Mouse (Mus musculus) intestine, embryonic 15.5 days (tissue): ENCODE data around the gene Apoa4. TPM values are rescaled to one million over a fixed set of nuclear protein-coding genes. Genes with fewer than 3 reads are reported as not detected.

Source experiments
- ATAC-seq: fragments of 200-750 bp; cut with Nextera tagmentation; 2 replicates; pipeline ENCODE4 v1.8.0; 2017; ENCODE audit warnings: moderate TSS enrichment, moderate library complexity
- H3K27ac ChIP-seq: fragments of 300-500 bp; sonication (generic); 2 replicates; pipeline ENCODE4 v1.5.1; 2015; ENCODE audit warnings: mild to moderate bottlenecking, inconsistent platforms
- H3K27me3 ChIP-seq: fragments of 300-500 bp; sonication (generic); replicated peaks from 2 replicates; pipeline ENCODE4 v1.6.1; 2015; ENCODE audit warnings: inconsistent platforms
- H3K36me3 ChIP-seq: fragments of 300-500 bp; sonication (generic); 2 replicates; pipeline ENCODE4 v1.6.1; 2015; ENCODE audit warnings: inconsistent platforms
- H3K4me1 ChIP-seq: fragments of 300-500 bp; sonication (generic); replicated peaks from 2 replicates; pipeline ENCODE4 v1.6.1; 2015; ENCODE audit warnings: inconsistent platforms
- H3K4me2 ChIP-seq: fragments of 300-500 bp; sonication (generic); replicated peaks from 2 replicates; pipeline ENCODE4 v1.6.1; 2015; ENCODE audit warnings: mild to moderate bottlenecking, inconsistent platforms
- H3K4me3 ChIP-seq: fragments of 300-500 bp; sonication (generic); replicated peaks from 2 replicates; pipeline ENCODE4 v1.5.1; 2015; ENCODE audit warnings: inconsistent platforms
- H3K9ac ChIP-seq: fragments of 300-500 bp; sonication (generic); 2 replicates; pipeline ENCODE4 v1.6.1; 2015; ENCODE audit warnings: inconsistent platforms
- H3K9me3 ChIP-seq: fragments of 300-500 bp; sonication (generic); 2 replicates; pipeline ENCODE4 v1.6.1; 2016; ENCODE audit warnings: inconsistent platforms
- WGBS: fragments of 180-500 bp; shearing (Covaris S2); methylation state at CpG from one replicate; pipeline ENCODE4 v1.1.7; 2015; 5-methylcytosine and 5-hydroxymethylcytosine counted together
- polyA plus RNA-seq: library from polyadenylated mRNA; unstranded; fragments of >200 nt; fragmentation: Nextera tagmentation; extraction: Ambion mirVana; gene quantifications from 2 replicates; pipeline ENCODE4 v1.2.1, GENCODE M21; 2015

Gene Apoa4
- polyA plus RNA-seq, 1 experiment from 2014 or later, result 576 TPM

GRCm38 (mm10) chr9:46257546-46257945 is 17.1 kb downstream of the Apoa4 start:
- Histone ChIP-seq H3K9me3 (no peaks in the 10 kb centered on the region), H3K9ac (no peak overlapping the region), H3K27me3 (no peaks in the 10 kb centered on the region), H3K4me3 (no peak overlapping the region), H3K4me2 (no peak overlapping the region), H3K4me1 (no peaks in the 10 kb centered on the region), H3K27ac (no peak overlapping the region), H3K36me3 (no peaks in the 10 kb centered on the region)
- ATAC-seq, result 0 out of 2 replicates have a peak, but pooled peaks have one; percentile 28
- WGBS, result 84% methylated on average over 3 of the region's 3 CpGs

GRCm38 (mm10) chr9:46259111-46259510 is 18.6 kb downstream of the Apoa4 start:
- 87% methylated on average over 6 of the region's 6 CpGs for WGBS
- H3K27ac ChIP-seq, result no peak overlapping the region
- H3K9me3 ChIP-seq, result no peaks in the 10 kb centered on the region
- H3K36me3 ChIP-seq, result no peaks in the 10 kb centered on the region
- no peak overlapping the region for H3K9ac ChIP-seq
- no peaks in the 10 kb centered on the region for H3K4me1 ChIP-seq
- H3K4me2 ChIP-seq, result no peak overlapping the region
- no peak for ATAC-seq
- no peaks in the 10 kb centered on the region for H3K27me3 ChIP-seq
- H3K4me3 ChIP-seq, result no peak overlapping the region

GRCm38 (mm10) chr9:46261131-46261530 is 20.6 kb downstream of the Apoa4 start:
- Histone ChIP-seq H3K27me3 (no peaks in the 10 kb centered on the region), H3K4me2 (no peak overlapping the region), H3K27ac (no peak overlapping the region), H3K4me1 (no peaks in the 10 kb centered on the region), H3K9ac (no peak overlapping the region), H3K9me3 (no peaks in the 10 kb centered on the region), H3K36me3 (no peaks in the 10 kb centered on the region), H3K4me3 (no peak overlapping the region)
- ATAC-seq, result no peak
- WGBS, result 83% methylated on average over 7 of the region's 7 CpGs

- Histone ChIP-seq H3K36me3 (no peaks in the 10 kb centered on the region), H3K9me3 (no peaks in the 10 kb centered on the region), H3K27ac (no peak within 1 kb of the TSS), H3K4me1 (no peaks in the 10 kb centered on the region), H3K4me3 (no peak within 1 kb of the TSS), H3K27me3 (peaks cover 15% of the 10 kb centered on the region), H3K9ac (no peak within 1 kb of the TSS), H3K4me2 (no peak within 1 kb of the TSS)
- WGBS, result 40% methylated on average over 7 of the region's 7 CpGs
- no peak for ATAC-seq
Measured at GRCm38 (mm10) chr9:46268343-46268873, 27.9 kb downstream of the Apoa4 start, which contains the start of gene Apoa5. Gene Apoa5, plus strand, starts transcription at chr9:46268633.

- 85% methylated on average over 5 of the region's 5 CpGs for WGBS
- no peak for ATAC-seq
Measured at GRCm38 (mm10) chr9:46269125-46269524, 28.6 kb downstream of the Apoa4 start.

GRCm38 (mm10) chr9:46270782-46271181 is 30.3 kb downstream of the Apoa4 start:
- peaks cover 15% of the 10 kb centered on the region for H3K27me3 ChIP-seq
- H3K9me3 ChIP-seq, result no peaks in the 10 kb centered on the region
- H3K27ac ChIP-seq, result no peak overlapping the region
- ATAC-seq, result no peak
- H3K4me3 ChIP-seq, result no peak overlapping the region
- H3K36me3 ChIP-seq, result 0 out of 2 replicates have a peak, but pooled peaks cover 10% of the 10 kb centered on the region
- WGBS, result 95% methylated on average over 4 of the region's 4 CpGs
- H3K4me2 ChIP-seq, result no peak overlapping the region
- no peak overlapping the region for H3K9ac ChIP-seq
- H3K4me1 ChIP-seq, result 0 out of 2 replicates have a peak, but pooled peaks cover 6% of the 10 kb centered on the region

More at GRCm38 (mm10) chr9:46269125-46269524, 28.6 kb downstream of the Apoa4 start:
- H3K36me3 ChIP-seq, result no peaks in the 10 kb centered on the region
- no peaks in the 10 kb centered on the region for H3K9me3 ChIP-seq
- H3K27me3 ChIP-seq, result peaks cover 15% of the 10 kb centered on the region
- no peak overlapping the region for H3K4me3 ChIP-seq
- H3K4me2 ChIP-seq, result no peak overlapping the region
- H3K9ac ChIP-seq, result no peak overlapping the region
- H3K27ac ChIP-seq, result no peak overlapping the region
- H3K4me1 ChIP-seq, result 0 out of 2 replicates have a peak, but pooled peaks cover 6% of the 10 kb centered on the region

- Histone ChIP-seq H3K36me3 (0 out of 2 replicates have a peak, but pooled peaks cover 13% of the 10 kb centered on the region), H3K9me3 (no peaks in the 10 kb centered on the region), H3K27ac (no peak overlapping the region), H3K4me2 (no peak overlapping the region), H3K4me1 (0 out of 2 replicates have a peak, but pooled peaks cover 6% of the 10 kb centered on the region), H3K4me3 (no peak overlapping the region), H3K27me3 (peaks cover 15% of the 10 kb centered on the region), H3K9ac (no peak overlapping the region)
- 76% methylated on average over 9 of the region's 9 CpGs for WGBS
- ATAC-seq, result no peak
Measured at GRCm38 (mm10) chr9:46272070-46272469, 31.6 kb downstream of the Apoa4 start.

- Histone ChIP-seq H3K27me3 (peaks cover 15% of the 10 kb centered on the region), H3K36me3 (peaks cover 21% of the 10 kb centered on the region; the same call in 1 of the 2 replicates), H3K9ac (peak within 1 kb of the TSS; percentile 64), H3K27ac (peak within 1 kb of the TSS; percentile 54), H3K4me3 (peak within 1 kb of the TSS; percentile 94), H3K4me1 (0 out of 2 replicates have a peak, but pooled peaks cover 6% of the 10 kb centered on the region), H3K9me3 (no peaks in the 10 kb centered on the region), H3K4me2 (peak within 1 kb of the TSS; percentile 82)
- peak; percentile 97 for ATAC-seq
- 5% methylated on average over 45 of the region's 45 CpGs for WGBS
Measured at GRCm38 (mm10) chr9:46272677-46273454, 32.4 kb downstream of the Apoa4 start, which contains the start of gene Zpr1. Gene Zpr1, plus strand, starts transcription at chr9:46273064.

- H3K27ac ChIP-seq, result no peak overlapping the region
- H3K27me3 ChIP-seq, result peaks cover 13% of the 10 kb centered on the region
- 0 out of 2 replicates have a peak, but pooled peaks cover 6% of the 10 kb centered on the region for H3K4me1 ChIP-seq
- 91% methylated on average over 9 of the region's 9 CpGs for WGBS
- H3K4me3 ChIP-seq, result no peak overlapping the region
- peak overlapping the region; percentile 82; the same call in 1 of the 2 replicates for H3K4me2 ChIP-seq
- ATAC-seq, result no peak
- no peaks in the 10 kb centered on the region for H3K9me3 ChIP-seq
- peaks cover 25% of the 10 kb centered on the region for H3K36me3 ChIP-seq
- H3K9ac ChIP-seq, result no peak overlapping the region
Measured at GRCm38 (mm10) chr9:46274494-46274893, 34.0 kb downstream of the Apoa4 start.

- peak within 1 kb of the TSS; percentile 83 for H3K9ac ChIP-seq
- no peaks in the 10 kb centered on the region for H3K9me3 ChIP-seq
- no peaks in the 10 kb centered on the region for H3K27me3 ChIP-seq
- peak within 1 kb of the TSS; percentile 85 for H3K27ac ChIP-seq
- H3K36me3 ChIP-seq, result peaks cover 32% of the 10 kb centered on the region
- peaks cover 5% of the 10 kb centered on the region; the same call in 1 of the 2 replicates for H3K4me1 ChIP-seq
- under 1% methylated on average over 55 of the region's 55 CpGs for WGBS
- ATAC-seq, result peak; percentile 95
- peak within 1 kb of the TSS; percentile 91 for H3K4me3 ChIP-seq
- peak within 1 kb of the TSS; percentile 72 for H3K4me2 ChIP-seq
Measured at GRCm38 (mm10) chr9:46282631-46283436, 42.3 kb downstream of the Apoa4 start, which contains the start of gene Bud13. Gene Bud13, plus strand, starts transcription at chr9:46283008.
